Mouse (Mus musculus) embryonic facial prominence, embryonic 14.5 days (tissue): ENCODE results near the gene Adgrl3. TPM values are rescaled to one million over a fixed set of nuclear protein-coding genes. Genes with fewer than 3 reads are reported as not detected.

Experiments used
- ATAC-seq: fragments of 200-750 bp; cut with Nextera tagmentation; 2 replicates; pipeline ENCODE4 v1.8.0; 2017; ENCODE audit warnings: low read depth, moderate number of reproducible peaks, moderate TSS enrichment
- DNase-seq: peaks from one replicate; pipeline ENCODE4 v3.0.0-alpha.2; 2015; ENCODE audit warnings: low spot score
- H3K27ac ChIP-seq: fragments of 300-500 bp; sonication (generic); replicated peaks from 2 replicates; pipeline ENCODE4 v1.5.1; 2014; ENCODE audit warnings: low read depth, mild to moderate bottlenecking, low read length, moderate library complexity
- H3K27me3 ChIP-seq: fragments of 300-500 bp; sonication (generic); replicated peaks from 2 replicates; pipeline ENCODE4 v1.6.1; 2014; ENCODE audit warnings: low read length; ENCODE audit not compliant: control insufficient read depth, insufficient read depth
- H3K36me3 ChIP-seq: fragments of 300-500 bp; sonication (generic); 2 replicates; pipeline ENCODE4 v1.6.1; 2014; ENCODE audit warnings: low read length, mixed read lengths; ENCODE audit not compliant: control insufficient read depth, insufficient read depth
- H3K4me1 ChIP-seq: fragments of 300-500 bp; sonication (generic); 2 replicates; pipeline ENCODE4 v1.6.1; 2014; ENCODE audit warnings: antibody characterized with exemption, low read length; ENCODE audit not compliant: control insufficient read depth, insufficient read depth
- H3K4me2 ChIP-seq: fragments of 300-500 bp; sonication (generic); 2 replicates; pipeline ENCODE4 v1.6.1; 2014; ENCODE audit warnings: low read depth, mild to moderate bottlenecking, low read length, moderate library complexity, mixed read lengths
- H3K4me3 ChIP-seq: fragments of 300-500 bp; sonication (generic); 2 replicates; pipeline ENCODE4 v1.5.1; 2014; ENCODE audit warnings: low read depth, mild to moderate bottlenecking, low read length
- H3K9ac ChIP-seq: fragments of 300-500 bp; sonication (generic); 2 replicates; pipeline ENCODE4 v1.6.1; 2014; ENCODE audit warnings: low read depth, mild to moderate bottlenecking, low read length, moderate library complexity, mixed read lengths
- H3K9me3 ChIP-seq: fragments of 300-500 bp; sonication (generic); 2 replicates; pipeline ENCODE4 v1.6.1; 2016; ENCODE audit warnings: low read length; ENCODE audit not compliant: control insufficient read depth
- WGBS: fragments of 180-500 bp; shearing (Covaris S2); extraction: QIAGEN DNeasy Blood & Tissue Kit; methylation state at CpG from one replicate; pipeline ENCODE4 v1.1.7; 2014; 5-methylcytosine and 5-hydroxymethylcytosine counted together
- polyA plus RNA-seq: library from polyadenylated mRNA; unstranded; fragments of >200 nt; fragmentation: Nextera tagmentation; extraction: Ambion mirVana; gene quantifications from 2 replicates; pipeline ENCODE4 v1.2.1, GENCODE M21; 2014

Gene Adgrl3
- polyA plus RNA-seq, 1 experiment from 2014 or later: 26.0 TPM

DNA sequence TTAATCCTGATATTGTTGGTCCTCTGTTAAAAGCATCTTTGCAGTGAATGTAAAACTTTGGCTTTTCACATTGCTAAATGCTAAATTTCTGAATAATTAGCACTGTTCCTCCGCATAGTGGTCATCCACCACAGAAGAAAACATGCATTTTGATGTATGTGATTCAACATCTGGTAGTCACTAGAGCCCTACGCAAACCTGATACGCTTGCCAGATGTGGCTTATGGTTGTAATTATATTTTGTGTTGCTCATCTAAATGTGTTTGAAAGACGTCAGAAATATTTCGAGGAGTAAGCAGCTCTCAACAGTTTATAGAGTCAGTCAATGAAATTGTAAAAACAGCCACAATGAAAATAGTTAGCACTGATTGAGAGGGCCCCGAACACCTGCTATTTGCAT, 204.5 kb downstream of the Adgrl3 start:
- Histone ChIP-seq H3K36me3 (no peaks in the 10 kb centered on the region), H3K4me2 (no peak overlapping the region), H3K4me3 (no peak overlapping the region), H3K9me3 (no peaks in the 10 kb centered on the region), H3K27me3 (no peaks in the 10 kb centered on the region), H3K4me1 (0 out of 2 replicates have a peak, but pooled peaks cover 6% of the 10 kb centered on the region), H3K27ac (no peak overlapping the region), H3K9ac (no peak overlapping the region)
- DNase-seq: peak; percentile 77
- WGBS: 35% methylated on average over 6 of the region's 6 CpGs
- 0 out of 2 replicates have a peak, but pooled peaks have one; percentile 22 for ATAC-seq

DNA sequence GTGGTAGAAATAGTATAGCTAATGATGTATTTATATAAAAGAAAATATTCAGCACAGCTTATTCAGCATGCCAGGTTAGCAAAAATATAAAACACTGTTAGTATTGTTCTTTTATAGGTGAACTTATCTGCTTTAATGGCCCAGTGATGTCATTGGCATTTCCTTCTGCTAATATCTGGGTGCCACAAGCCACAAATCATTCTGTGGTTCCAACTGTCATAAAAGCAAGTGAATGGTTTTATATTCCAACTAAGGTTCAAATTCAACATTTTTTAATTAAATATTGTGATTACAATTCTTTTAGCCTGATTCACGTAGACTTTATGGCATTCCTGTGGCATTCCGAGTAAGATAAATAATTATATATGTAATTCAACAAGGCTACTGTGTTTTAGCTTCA, 205.5 kb downstream of the Adgrl3 start:
- WGBS: 89% methylated on average over 2 of the region's 2 CpGs
- no peaks in the 10 kb centered on the region for H3K36me3 ChIP-seq
- H3K27me3 ChIP-seq: no peaks in the 10 kb centered on the region
- no peak overlapping the region for H3K4me3 ChIP-seq
- H3K27ac ChIP-seq: no peak overlapping the region
- H3K9me3 ChIP-seq: no peaks in the 10 kb centered on the region
- H3K4me2 ChIP-seq: no peak overlapping the region
- ATAC-seq (no peak), DNase-seq (no peak)
- H3K4me1 ChIP-seq: 0 out of 2 replicates have a peak, but pooled peaks cover 6% of the 10 kb centered on the region
- H3K9ac ChIP-seq: no peak overlapping the region

DNA sequence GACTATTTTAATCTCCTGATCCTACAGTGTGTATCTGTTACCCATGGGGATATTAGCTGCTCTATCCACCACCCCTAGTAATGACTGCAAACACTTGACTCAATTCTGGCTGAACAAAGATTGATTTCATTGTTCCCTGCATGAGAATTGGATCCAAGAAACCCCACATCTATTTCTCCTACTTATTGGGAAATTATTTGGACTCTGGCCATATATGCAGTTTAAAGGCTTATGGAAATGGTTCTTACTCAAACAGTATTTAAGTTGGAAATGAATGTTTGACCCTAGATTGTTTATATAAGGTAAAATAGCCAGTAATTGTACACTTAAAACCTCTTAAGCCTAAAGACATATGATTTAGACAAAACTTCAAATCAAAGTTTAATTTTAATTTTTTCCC, 207.3 kb downstream of the Adgrl3 start:
- Histone ChIP-seq H3K9me3 (no peaks in the 10 kb centered on the region), H3K36me3 (no peaks in the 10 kb centered on the region), H3K4me2 (no peak overlapping the region), H3K9ac (no peak overlapping the region), H3K27me3 (no peaks in the 10 kb centered on the region), H3K27ac (no peak overlapping the region), H3K4me1 (0 out of 2 replicates have a peak, but pooled peaks cover 6% of the 10 kb centered on the region), H3K4me3 (no peak overlapping the region)
- DNase-seq (peak; percentile 36), ATAC-seq (no peak)

DNA sequence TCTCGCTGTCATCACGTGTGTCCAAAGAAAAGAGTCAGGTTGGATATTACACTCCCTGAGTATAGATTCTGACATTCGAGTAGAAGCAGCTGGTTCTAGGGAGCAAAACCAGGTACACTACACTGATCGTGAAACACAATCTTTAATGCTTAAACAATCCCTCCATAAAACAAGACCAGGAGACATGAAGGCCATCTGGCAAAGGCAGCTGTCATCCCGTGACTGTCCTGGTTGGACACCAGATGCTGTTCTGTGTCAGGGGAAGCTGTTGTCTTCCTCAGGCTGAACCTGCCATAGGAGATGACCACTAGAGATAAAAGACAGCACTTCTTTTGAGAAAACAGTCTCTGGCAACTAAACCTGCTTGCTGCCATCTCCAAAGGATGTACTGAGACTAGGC, 228.8 kb downstream of the Adgrl3 start:
- no peaks in the 10 kb centered on the region for H3K9me3 ChIP-seq
- WGBS: 71% methylated on average over 5 of the region's 5 CpGs
- DNase-seq (no peak), ATAC-seq (no peak)
- no peaks in the 10 kb centered on the region for H3K36me3 ChIP-seq
- no peak overlapping the region for H3K4me2 ChIP-seq
- H3K4me3 ChIP-seq: no peak overlapping the region
- no peak overlapping the region for H3K27ac ChIP-seq
- H3K27me3 ChIP-seq: no peaks in the 10 kb centered on the region
- no peaks in the 10 kb centered on the region for H3K4me1 ChIP-seq
- no peak overlapping the region for H3K9ac ChIP-seq

DNA sequence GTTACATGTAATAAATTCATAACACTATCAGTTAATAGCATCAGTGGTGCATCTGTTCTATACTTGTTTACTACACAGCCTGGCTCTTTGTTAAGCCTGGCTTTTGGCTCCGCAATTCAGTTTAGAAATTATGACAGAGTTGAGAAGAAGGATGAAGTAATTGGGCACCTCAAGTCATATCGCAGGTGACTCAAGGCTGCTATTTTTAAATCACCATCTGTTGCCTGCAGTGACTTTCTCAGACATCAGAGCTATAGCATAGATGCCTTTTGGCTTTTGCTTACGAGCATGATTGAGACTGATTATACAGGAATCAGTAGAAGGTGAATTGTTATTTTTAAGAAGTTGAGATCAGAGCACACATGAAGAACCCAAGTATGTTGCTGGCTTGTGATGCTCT, 236.2 kb downstream of the Adgrl3 start:
- Histone ChIP-seq H3K4me1 (no peaks in the 10 kb centered on the region), H3K27ac (no peak overlapping the region), H3K36me3 (no peaks in the 10 kb centered on the region), H3K9ac (no peak overlapping the region), H3K4me3 (no peak overlapping the region), H3K9me3 (no peaks in the 10 kb centered on the region), H3K27me3 (no peaks in the 10 kb centered on the region), H3K4me2 (no peak overlapping the region)
- no peak for ATAC-seq
- 91% methylated on average over 3 of the region's 3 CpGs for WGBS
- DNase-seq: no peak

DNA sequence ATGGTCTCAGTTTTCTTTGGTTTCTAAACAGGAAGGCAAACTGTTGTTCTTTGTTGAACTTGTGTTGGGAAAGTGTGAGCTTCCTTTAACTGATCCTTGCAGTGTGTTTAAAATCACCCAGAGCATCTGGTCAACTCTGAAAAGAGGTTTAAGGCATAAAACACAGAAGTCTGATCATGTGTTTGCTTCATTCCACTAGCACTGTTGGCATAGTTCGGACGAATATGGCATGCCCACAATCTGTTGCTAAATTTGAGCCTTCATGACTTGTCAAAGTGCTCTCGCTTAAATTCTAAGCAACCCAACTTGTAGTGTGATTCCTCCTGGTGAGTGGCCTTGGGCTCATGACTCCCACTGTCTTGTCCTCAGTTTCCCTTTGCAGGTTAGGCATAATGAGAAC, 249.8 kb downstream of the Adgrl3 start:
- H3K9me3 ChIP-seq: no peaks in the 10 kb centered on the region
- no peak for ATAC-seq
- no peak overlapping the region for H3K4me2 ChIP-seq
- H3K9ac ChIP-seq: no peak overlapping the region
- no peaks in the 10 kb centered on the region for H3K4me1 ChIP-seq
- no peaks in the 10 kb centered on the region for H3K36me3 ChIP-seq
- H3K27ac ChIP-seq: no peak overlapping the region
- 82% methylated on average over 3 of the region's 3 CpGs for WGBS
- no peak for DNase-seq
- no peak overlapping the region for H3K4me3 ChIP-seq
- H3K27me3 ChIP-seq: no peaks in the 10 kb centered on the region

DNA sequence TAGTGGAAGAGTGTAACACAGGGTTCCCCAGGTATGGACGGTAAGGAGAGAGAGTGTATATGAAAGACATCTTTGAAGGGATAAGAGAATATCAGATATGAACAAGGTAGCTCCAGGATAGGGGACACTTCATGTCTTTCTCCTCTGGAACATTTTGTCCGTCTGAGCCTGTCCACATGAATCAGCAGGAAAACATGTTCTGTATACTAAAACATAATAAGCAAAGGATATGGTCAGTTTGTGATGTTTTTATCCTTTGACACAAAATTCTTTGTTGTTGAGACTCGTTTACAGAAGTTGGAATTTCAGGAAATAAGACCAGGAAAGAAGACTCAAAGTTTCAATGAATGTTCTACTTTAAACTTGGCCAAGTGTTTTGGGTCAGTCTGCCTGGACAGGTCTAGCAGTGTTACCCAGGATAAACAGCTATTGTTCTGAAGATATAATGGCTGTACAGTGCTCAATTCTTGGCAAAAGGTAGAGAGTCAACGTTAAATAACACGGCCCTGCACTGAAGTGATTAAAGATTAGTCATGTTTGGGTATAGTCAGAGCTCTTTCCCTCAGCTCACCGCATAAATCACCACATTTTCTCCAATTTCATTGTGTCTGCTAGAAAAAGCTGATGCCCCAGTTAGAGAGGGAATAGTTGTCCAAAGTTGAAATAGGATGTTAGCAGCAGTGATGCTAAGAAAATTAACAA, 255.6 kb downstream of the Adgrl3 start:
- Histone ChIP-seq H3K4me3 (no peak overlapping the region), H3K4me1 (no peaks in the 10 kb centered on the region), H3K9me3 (no peaks in the 10 kb centered on the region), H3K9ac (no peak overlapping the region), H3K27me3 (no peaks in the 10 kb centered on the region), H3K36me3 (no peaks in the 10 kb centered on the region), H3K4me2 (no peak overlapping the region), H3K27ac (no peak overlapping the region)
- DNase-seq (no peak), ATAC-seq (no peak)
- 57% methylated on average over 6 of the region's 6 CpGs for WGBS

DNA sequence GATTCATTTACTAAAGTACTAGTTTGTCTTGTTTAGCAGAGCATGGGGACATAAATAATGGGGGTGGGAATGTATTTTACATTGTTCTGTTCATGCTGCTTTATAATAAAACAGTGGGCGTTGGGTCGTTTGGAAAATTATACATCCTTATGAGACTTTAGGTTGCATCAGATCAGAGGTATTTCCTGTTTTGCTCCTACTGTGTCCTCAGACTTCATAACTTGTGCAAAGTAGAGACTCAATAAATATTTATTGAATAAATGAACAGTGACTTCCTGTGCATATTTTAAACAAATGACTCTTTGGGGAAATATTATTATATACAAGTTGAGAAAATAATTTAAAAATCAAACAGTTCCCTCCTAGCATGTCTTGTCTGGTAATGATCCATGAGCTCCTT, 259.3 kb downstream of the Adgrl3 start:
- 63% methylated on average over 2 of the region's 2 CpGs for WGBS
- Histone ChIP-seq H3K27me3 (no peaks in the 10 kb centered on the region), H3K9me3 (no peaks in the 10 kb centered on the region), H3K9ac (no peak overlapping the region), H3K4me1 (no peaks in the 10 kb centered on the region), H3K4me2 (no peak overlapping the region), H3K36me3 (no peaks in the 10 kb centered on the region), H3K27ac (no peak overlapping the region), H3K4me3 (no peak overlapping the region)
- no peak for DNase-seq
- no peak for ATAC-seq

DNA sequence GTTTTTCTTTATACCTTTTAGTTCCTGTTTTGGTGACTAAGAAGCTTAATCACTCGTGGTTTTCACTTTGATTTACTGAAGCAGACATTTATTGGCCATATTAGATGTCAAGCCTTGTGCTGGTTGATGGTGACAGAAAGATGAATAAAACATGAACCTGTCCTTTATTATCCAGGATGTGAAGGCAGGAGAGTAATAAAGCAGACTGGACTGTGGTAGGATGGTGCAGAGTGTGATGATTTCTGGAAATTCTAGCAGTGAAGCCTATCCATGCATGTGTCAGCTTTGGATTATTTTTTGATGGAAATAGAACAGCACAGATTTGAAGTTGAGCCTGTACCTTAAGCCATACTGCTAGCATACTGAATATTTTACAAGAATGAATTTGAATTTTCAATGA, 265.7 kb downstream of the Adgrl3 start:
- ATAC-seq (no peak), DNase-seq (no peak)
- no peaks in the 10 kb centered on the region for H3K36me3 ChIP-seq
- no peak overlapping the region for H3K27ac ChIP-seq
- H3K9ac ChIP-seq: no peak overlapping the region
- H3K27me3 ChIP-seq: no peaks in the 10 kb centered on the region
- H3K4me2 ChIP-seq: no peak overlapping the region
- H3K9me3 ChIP-seq: no peaks in the 10 kb centered on the region
- no peak overlapping the region for H3K4me3 ChIP-seq
- H3K4me1 ChIP-seq: no peaks in the 10 kb centered on the region
- 54% methylated on average over 1 of the region's 1 CpGs for WGBS
